25 mouse cellular contexts compared by ENCODE assay signal in the genomic region with DNA sequence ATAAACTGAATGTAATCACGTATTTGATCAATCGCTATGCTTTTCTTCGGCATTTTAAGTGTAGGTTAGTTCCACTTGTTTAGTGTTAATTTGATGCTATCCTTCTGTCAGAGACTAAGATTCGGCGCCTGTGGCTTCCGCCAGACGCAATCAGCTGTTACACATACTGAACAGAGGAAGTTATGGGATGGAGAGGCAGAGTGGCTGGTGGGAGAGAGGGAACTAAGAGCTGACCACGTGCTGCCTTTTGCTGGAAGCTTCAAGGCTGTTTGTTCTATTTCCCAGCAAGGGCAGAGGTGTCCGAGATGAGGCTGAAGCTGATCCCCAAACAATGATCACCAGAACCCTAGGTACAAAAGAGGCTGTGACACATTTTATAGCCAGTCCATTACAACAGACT. TPM values are rescaled to one million over a fixed set of nuclear protein-coding genes. Genes with fewer than 3 reads are reported as not detected.
DNase-seq lines count a peak whose midpoint lies in the region; ATAC-seq lines count a peak whose summit lies in the region.
"Had no signal": no experiment of that assay in that cellular context is flagged by ENCODE, and none has a peak within 500 bp of the region (broad histone marks: within the 10 kb centered on the region; RNA-seq: fewer than 3 reads in every experiment).

No protein-coding gene starts in this region.

- H3K9ac ChIP-seq in intestine, embryonic 14.5 days (ENCODE audit: low read length): no peak overlapping the region
- no peak overlapping the region for H3K9ac ChIP-seq in intestine, embryonic 16.5 days (ENCODE audit: low read depth, low read length)
- H3K9ac ChIP-seq: embryonic facial prominence, embryonic 15.5 days; forebrain, embryonic 15.5 days; hindbrain, embryonic 15.5 days; liver, embryonic 15.5 days; lung, embryonic 15.5 days had no signal

- H3K9me3 ChIP-seq in intestine, embryonic 14.5 days (ENCODE audit: control insufficient read depth, low read length): no peaks in the 10 kb centered on the region
- no peaks in the 10 kb centered on the region for H3K9me3 ChIP-seq in intestine, embryonic 16.5 days (ENCODE audit: control insufficient read depth, low read length)
- H3K9me3 ChIP-seq in embryonic facial prominence, embryonic 10.5 days: no peaks in the 10 kb centered on the region
- H3K9me3 ChIP-seq: embryonic facial prominence, embryonic 15.5 days; forebrain, embryonic 15.5 days; hindbrain, embryonic 15.5 days; limb, embryonic 10.5 days; liver, embryonic 15.5 days; lung, embryonic 15.5 days had no signal

- peak; percentile 44 for DNase-seq in intestine, embryonic 14.5 days (ENCODE audit: low spot score)
- peak; percentile 46 for DNase-seq in brain, adult 2 months (ENCODE audit: low read depth, low spot score)
- peak; percentile 16 to 26 for DNase-seq in thymus, postnatal 36 days
- no peak for DNase-seq in adrenal gland, postnatal 36 days
- DNase-seq in embryonic facial prominence, embryonic 10.5 days (ENCODE audit: low spot score): no peak
- DNase-seq: adrenal gland, adult 8-10 months; cerebellum, adult 8-10 months; cerebellum, postnatal 36 days; gastrocnemius, postnatal 14 days; heart, postnatal 36 days; kidney, postnatal 25 days; liver had no signal

- whole genome bisulfite sequencing in intestine, embryonic 14.5 days: 71% methylated on average over 9 of the region's 9 CpGs
- 68% methylated on average over 9 of the region's 9 CpGs for whole genome bisulfite sequencing in intestine, embryonic 16.5 days
- WGBS in embryonic facial prominence, embryonic 10.5 days: 79% methylated on average over 9 of the region's 9 CpGs

- no peak overlapping the region for H3K27ac ChIP-seq in intestine, embryonic 14.5 days (ENCODE audit: low read depth)
- H3K27ac ChIP-seq in intestine, embryonic 16.5 days (ENCODE audit: low read length): no peak overlapping the region
- H3K27ac ChIP-seq in embryonic facial prominence, embryonic 10.5 days (replicated peaks): no peak overlapping the region
- H3K27ac ChIP-seq: embryonic facial prominence, embryonic 15.5 days; forebrain, embryonic 15.5 days; hindbrain, embryonic 15.5 days; limb, embryonic 10.5 days; liver, embryonic 15.5 days; lung, embryonic 15.5 days; macrophage had no signal

- H3K36me3 ChIP-seq in intestine, embryonic 14.5 days (ENCODE audit: control insufficient read depth, insufficient read depth, low read length): no peaks in the 10 kb centered on the region
- no peaks in the 10 kb centered on the region for H3K36me3 ChIP-seq in intestine, embryonic 16.5 days (ENCODE audit: control insufficient read depth, insufficient read depth, low read length)
- no peaks in the 10 kb centered on the region for H3K36me3 ChIP-seq in embryonic facial prominence, embryonic 10.5 days (replicated peaks)
- H3K36me3 ChIP-seq: embryonic facial prominence, embryonic 15.5 days; forebrain, embryonic 15.5 days; hindbrain, embryonic 15.5 days; limb, embryonic 10.5 days; liver, embryonic 15.5 days; lung, embryonic 15.5 days had no signal

- H3K4me1 ChIP-seq in intestine, embryonic 14.5 days (replicated peaks; ENCODE audit: control insufficient read depth, insufficient read depth, low read length): no peaks in the 10 kb centered on the region
- no peaks in the 10 kb centered on the region for H3K4me1 ChIP-seq in intestine, embryonic 16.5 days (ENCODE audit: control insufficient read depth, insufficient read depth, low read length)
- H3K4me1 ChIP-seq in embryonic facial prominence, embryonic 10.5 days: peaks cover 8% of the 10 kb centered on the region
- H3K4me1 ChIP-seq: forebrain, embryonic 15.5 days; hindbrain, embryonic 15.5 days; liver, embryonic 15.5 days; lung, embryonic 15.5 days had no signal

- H3K4me2 ChIP-seq in intestine, embryonic 14.5 days (ENCODE audit: low read length): no peak overlapping the region
- no peak overlapping the region for H3K4me2 ChIP-seq in intestine, embryonic 16.5 days (ENCODE audit: low read depth, low read length)
- H3K4me2 ChIP-seq: embryonic facial prominence, embryonic 15.5 days; forebrain, embryonic 15.5 days; hindbrain, embryonic 15.5 days; liver, embryonic 15.5 days; lung, embryonic 15.5 days; midbrain, embryonic 11.5 days had no signal

- no peak for ATAC-seq in intestine, embryonic 14.5 days (replicated peaks; ENCODE audit: low FRiP score, low TSS enrichment, low read depth)
- no peak for ATAC-seq in intestine, embryonic 16.5 days
- peak; percentile 80 for ATAC-seq in megakaryocyte, adult 5-6 weeks (ENCODE audit: poor library complexity, severe bottlenecking)
- ATAC-seq: forebrain, embryonic 15.5 days; intestine, postnatal 0 days had no signal

- no peaks in the 10 kb centered on the region for H3K27me3 ChIP-seq in intestine, embryonic 14.5 days (replicated peaks; ENCODE audit: control insufficient read depth, insufficient read depth, low read length)
- H3K27me3 ChIP-seq in intestine, embryonic 16.5 days (replicated peaks; ENCODE audit: control insufficient read depth, insufficient read depth, low read length): no peaks in the 10 kb centered on the region
- H3K27me3 ChIP-seq in embryonic facial prominence, embryonic 10.5 days (replicated peaks; ENCODE audit: low read depth, poor library complexity, severe bottlenecking): no peaks in the 10 kb centered on the region
- H3K27me3 ChIP-seq: embryonic facial prominence, embryonic 15.5 days; forebrain, embryonic 15.5 days; hindbrain, embryonic 15.5 days; liver, embryonic 15.5 days; lung, embryonic 15.5 days had no signal

- no peak overlapping the region for H3K4me3 ChIP-seq in intestine, embryonic 14.5 days (ENCODE audit: low read depth, low read length)
- H3K4me3 ChIP-seq in intestine, embryonic 16.5 days (ENCODE audit: low read length): no peak overlapping the region
- no peak overlapping the region for H3K4me3 ChIP-seq in embryonic facial prominence, embryonic 10.5 days
- H3K4me3 ChIP-seq: embryonic facial prominence, embryonic 15.5 days; forebrain, embryonic 15.5 days; hindbrain, embryonic 15.5 days; limb, embryonic 10.5 days; liver, embryonic 15.5 days; lung, embryonic 15.5 days had no signal

RNA-seq across cellular contexts. Expression of gene B3galt5, which starts 56.3 kb away (rescaled TPM):
- polyA plus RNA-seq in intestine, embryonic 14.5 days (2014; fragmentation: Nextera tagmentation; extraction: Ambion mirVana): 1.4 and 1.7 TPM in 2 replicates
- polyA plus RNA-seq in intestine, embryonic 16.5 days (2015; fragmentation: Nextera tagmentation; extraction: Ambion mirVana): 1.4 and 2.1 TPM in 2 replicates
- total RNA-seq in megakaryocyte, adult 5-6 weeks (2015): not detected in 2 replicates
- total RNA-seq in megakaryocyte, adult 5-6 weeks (2017): 0.08 TPM in 1 of 2 replicates, not detected in the other
- total RNA-seq in adrenal gland, postnatal 36 days (2021): under 1 TPM; 0.10 to 0.13 TPM
- 0.24 and 0.32 TPM in 2 replicates for polyA plus RNA-seq in embryonic facial prominence, embryonic 10.5 days (2016; fragmentation: Nextera tagmentation; extraction: Ambion mirVana)
- total RNA-seq: heart, adult 8-10 months; heart, postnatal 36 days; neutrophil, adult 5-6 weeks had no signal
- polyA plus RNA-seq: macrophage had no signal

Comparison
In these comparisons a context has a peak if more than half of its experiments do, and no peak if none do; other contexts are left out.
1. DNase-seq: peak in intestine, embryonic 14.5 days (single experiment), brain, adult 2 months (single experiment) and thymus, postnatal 36 days (2 of 2); none in adrenal gland, postnatal 36 days (0 of 2) and embryonic facial prominence, embryonic 10.5 days (single experiment).